Mouse (Mus musculus): ENCODE data around the gene Hnf1b.

Hnf1b gene

DNA sequence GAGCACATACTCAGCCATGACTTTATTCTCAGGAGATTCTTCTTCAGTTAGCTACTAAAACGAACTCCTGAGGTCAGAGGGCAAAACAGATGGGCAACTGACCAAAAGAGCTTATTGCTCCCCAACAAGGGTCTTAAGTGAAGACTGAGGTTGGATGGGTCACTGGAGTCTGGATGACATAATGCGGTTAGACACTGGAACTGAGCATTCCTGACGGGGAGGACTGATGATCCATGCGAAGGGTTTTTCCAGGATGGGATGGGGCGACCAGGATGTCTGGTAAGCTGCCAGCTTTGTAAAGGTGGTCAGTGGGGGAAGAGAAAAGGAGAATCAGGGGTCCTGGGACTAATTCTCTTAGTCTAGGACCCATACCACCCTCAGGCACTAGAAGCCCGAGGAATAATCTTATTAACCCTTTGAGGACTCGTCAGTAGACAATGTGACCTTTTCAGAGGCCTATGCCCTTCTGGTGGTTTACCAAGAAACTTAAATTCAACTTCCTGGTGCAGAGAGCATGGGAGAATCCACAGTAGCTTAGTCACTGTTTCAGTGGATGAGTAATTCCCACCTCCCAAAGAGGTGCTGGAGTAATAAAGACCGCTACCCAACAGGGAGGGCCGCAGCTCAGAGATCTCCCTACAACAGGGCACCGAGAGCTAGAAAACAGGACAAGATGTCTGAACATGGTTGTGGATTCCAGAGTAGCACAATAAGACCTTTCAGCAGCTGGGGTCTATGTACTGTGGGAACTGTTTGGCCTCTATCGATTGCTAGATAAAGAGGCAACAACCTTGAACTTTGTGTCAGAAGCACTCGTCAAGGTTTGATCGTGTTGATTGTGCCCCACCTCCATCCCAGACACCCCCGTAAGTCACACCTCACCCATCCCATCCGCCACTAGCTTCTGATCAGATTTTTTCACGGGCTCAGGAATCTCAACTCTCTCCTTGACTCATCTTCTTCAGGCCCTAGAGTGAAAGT is 46.9 kb downstream of the Hnf1b start:
- peak; percentile 23 for DNase-seq (ENCODE audit: low read depth, low spot score)

DNA sequence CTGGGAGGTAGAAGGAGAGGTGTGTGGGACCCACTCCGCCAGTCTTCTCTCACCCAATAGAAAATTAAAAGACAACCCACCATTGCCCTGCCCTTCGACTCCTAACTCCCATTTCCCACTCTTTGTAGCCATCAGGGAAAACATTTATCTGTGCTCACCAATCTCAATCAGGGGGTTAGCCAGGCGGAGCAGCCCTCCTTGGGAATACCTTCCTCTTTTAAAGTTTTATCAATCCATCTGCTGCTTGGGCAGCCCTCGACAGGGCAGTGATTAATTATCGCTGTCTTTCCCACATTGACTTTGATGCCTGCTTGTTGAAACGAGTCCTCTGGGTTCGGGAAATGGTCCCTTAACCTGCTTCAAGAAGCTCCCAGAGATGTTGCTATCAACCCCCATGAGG is 47.7 kb downstream of the Hnf1b start:
- DNase-seq (ENCODE audit: low read depth, low spot score), result no peak

DNA sequence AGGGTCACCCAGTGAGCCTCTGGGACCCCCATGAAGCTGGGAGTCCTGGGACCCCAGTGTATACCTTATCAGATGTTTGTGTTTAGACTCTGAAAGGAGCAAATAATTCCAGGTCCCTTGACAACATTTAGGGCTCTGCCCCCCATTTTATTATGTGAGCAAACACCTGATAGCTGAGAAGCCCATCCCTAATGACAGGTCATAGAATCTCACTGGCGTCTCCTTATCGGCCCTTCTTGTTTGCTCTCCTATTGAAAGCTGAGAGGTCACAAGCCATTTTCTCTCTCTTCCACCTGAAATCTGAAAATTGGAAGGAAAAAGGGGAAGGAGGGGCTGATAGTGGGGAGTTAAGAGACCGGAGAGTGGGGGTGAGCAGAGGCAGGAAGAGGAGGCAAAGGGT is 52.9 kb downstream of the Hnf1b start:
- no peak for DNase-seq (ENCODE audit: low read depth, low spot score)

DNA sequence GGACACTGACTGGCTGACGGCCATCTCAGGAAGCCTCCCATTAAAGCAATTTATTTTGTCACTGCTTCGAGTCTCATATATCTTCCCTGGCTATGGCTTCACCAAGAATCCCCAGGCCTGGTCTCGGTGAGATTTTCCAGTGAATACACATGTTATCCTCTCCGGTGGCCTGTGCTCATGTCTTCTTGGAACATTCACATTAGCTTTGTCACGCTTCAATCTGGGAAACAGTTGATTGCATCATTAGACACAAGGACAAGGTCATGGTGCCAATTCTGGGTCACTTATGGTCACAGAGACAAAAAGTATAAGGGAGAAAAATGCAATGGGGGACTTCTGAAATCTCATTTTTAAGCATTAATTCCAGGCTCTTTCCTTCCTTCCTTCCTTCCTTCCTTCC is 55.9 kb downstream of the Hnf1b start:
- DNase-seq (ENCODE audit: low read depth, low spot score), result no peak

DNA sequence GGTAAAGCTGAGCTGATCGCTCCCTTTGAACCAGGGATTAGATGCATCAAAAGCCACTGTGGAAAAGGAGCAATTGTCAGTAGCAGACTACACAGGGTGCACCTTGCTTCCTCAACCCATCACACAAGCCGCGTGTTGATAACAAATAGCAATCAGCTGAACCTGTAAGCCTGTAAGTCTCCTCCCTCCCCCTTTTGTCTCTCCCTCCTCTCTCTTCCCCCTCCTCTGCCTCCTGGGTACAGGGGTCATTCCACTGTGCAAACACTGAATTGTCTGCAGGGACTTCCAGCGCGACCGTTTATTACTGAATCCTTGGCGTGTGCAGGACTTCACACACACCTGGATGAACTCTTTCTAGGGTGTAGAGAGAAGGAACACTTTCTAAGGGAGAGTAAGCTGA is 58.5 kb downstream of the Hnf1b start:
- DNase-seq (ENCODE audit: low read depth, low spot score), result no peak

DNA sequence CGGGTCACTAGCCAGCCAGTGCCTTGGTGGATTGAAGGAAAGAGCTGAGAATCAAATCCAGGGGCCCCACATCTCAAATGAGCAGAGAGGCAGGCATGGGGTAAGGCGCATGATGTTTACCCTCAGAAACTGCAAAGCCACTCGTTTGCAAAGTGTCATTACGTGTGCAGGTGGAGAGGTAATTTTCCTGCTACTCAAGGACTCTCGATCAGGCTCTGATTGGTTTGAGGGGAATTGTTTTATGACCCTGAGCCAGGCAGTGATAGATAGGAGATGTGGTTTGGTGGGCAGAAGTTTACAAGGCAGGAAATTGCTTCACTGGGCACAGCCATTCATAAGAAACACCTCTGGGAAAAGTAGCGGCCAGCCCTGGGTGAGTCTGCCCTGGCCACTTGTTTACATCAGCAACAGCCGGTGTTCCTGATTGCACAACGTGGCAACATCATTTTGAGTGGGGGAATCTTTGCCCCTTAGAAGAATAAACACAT is 64.0 kb downstream of the Hnf1b start:
- DNase-seq (ENCODE audit: low read depth, low spot score), result no peak

DNA sequence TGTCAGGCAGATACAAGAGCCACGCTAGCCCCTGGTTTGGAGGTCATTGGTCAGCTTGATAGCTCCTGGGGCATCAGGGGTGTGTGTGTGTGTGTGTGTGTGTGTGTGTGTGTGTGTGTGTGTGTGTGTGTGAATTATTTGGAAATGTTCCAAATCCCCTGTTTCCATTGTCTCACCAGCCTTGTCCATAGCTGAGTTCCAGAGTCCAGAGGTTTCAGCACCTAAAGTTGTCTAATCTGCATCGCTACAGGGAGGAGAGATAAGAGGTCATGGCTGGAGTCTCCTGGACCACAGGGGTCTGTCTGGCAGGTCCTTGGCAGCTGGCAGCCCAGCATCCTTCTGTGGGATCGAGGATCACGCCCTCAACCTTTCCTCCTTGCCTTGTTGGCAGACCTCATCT is 64.6 kb downstream of the Hnf1b start:
- DNase-seq (ENCODE audit: low read depth, low spot score), result no peak

DNA sequence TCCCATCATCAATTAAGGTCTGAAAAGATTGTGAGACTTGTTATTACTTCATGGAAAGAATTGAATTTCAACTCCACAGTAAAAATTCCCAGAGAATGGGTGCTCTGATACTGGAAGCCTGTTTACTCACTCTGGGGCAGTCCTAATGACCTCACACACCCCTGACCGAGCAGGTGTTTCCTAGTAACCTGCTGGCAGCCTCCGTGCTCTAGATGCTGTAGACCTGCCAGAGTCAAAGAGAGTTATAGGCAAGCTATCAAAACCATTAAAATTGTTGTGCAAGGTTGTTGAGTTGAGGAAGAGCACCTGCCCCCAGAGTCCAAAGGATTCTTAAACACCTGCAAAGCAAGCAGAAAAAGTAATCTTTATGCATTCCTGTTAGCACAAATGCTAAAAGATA is 72.7 kb downstream of the Hnf1b start:
- DNase-seq (ENCODE audit: low read depth, low spot score), result no peak

DNA sequence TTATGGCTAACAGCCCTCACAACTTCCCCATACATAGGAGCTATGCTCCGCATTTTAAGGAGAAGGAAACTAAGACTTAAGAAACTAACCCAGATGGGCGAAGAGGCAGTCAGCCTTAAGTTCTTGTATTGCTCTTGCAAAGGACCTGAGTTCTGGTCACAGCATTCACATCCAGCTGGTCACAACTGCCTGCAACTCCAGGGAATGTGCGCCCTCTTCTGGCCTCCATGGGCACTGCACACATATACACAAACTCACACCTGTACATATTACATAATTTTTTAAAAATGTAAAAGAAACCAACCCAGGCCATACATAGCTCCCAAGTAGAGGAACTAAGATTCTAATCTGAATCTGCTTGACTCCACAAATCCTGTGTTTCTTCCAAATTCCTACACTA is 77.2 kb downstream of the Hnf1b start:
- peak; percentile 47 for DNase-seq (ENCODE audit: low read depth, low spot score)

DNA sequence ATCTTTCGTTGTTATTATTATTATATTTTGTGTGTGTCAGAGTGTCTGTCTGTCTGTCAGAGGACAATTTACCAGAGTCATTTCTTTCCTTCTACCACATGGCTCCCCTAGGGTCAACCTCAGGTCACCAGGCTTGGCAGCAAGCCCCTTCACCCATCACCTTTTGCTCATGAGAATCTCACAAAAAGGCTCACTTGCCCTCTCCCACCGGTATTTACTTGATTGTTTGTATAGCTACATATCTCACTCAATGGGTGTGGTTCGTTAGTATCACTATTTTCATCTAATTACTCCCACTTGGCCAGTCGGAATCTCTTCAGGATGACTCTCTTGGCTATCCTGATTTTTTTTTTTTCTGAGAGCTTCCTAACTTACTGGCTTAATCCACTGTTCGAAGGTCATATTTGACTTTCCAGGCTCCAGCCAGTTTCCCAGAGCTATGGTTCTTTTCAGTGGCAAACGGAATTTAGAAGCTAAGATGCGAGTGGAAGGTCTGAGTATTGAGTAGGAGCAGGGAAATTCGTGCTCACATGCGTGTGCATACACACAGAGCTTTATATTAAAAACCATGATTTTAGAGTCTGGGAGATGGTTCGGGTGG is 82.7 kb downstream of the Hnf1b start:
- no peak for DNase-seq (ENCODE audit: low read depth, low spot score)

DNA sequence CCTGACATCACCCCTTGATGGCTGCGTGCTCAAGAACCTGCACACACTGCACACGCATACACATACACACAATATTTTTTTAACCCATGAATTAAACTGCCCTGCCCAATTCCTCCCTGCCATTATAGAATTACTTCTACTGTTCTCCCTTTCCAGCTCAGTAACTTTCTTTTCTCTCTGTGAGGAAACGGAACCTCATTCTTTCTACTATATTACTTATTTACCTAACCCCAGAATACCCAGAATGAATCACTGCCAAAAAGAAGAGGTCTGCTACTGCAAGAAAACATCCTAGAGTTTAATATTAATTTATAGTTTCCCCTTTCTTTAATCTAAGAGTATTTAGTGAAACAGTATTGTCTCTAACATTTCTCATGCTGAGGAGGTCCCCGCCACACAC is 83.5 kb downstream of the Hnf1b start:
- DNase-seq (ENCODE audit: low read depth, low spot score), result no peak

DNA sequence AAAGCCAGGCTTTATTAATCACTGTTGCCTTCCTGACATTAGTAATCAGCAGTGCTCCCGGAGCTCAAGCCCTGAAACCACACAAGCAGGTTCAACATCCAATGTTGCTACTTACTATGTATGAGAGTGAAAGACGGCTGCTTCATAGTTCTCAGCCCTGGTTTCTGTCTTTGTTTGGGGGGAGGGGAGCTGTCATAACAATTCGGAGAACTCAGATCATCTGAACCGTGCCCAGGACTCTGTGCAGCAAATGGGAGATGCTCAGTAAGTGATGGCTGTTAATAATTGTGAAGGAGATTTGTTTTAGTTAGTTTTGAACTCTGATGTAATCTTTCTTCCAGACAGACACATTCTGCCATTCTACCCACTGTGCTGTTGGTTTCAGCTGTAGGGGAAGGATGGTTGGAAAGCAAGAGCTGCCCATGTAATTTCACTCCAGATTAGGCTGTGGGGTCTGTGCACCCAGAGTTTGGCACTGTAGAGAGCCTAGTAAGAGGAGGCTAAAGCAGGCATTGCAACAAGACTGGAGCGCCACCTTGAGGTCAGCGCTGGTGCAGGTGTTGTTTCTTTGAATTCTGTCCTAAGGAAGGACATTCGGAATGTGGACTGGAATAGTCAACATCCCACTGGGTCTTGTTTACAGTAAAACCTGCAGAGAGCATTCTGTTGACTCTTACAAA is 86.3 kb downstream of the Hnf1b start:
- peak; percentile 90 for DNase-seq (ENCODE audit: low read depth, low spot score)

DNA sequence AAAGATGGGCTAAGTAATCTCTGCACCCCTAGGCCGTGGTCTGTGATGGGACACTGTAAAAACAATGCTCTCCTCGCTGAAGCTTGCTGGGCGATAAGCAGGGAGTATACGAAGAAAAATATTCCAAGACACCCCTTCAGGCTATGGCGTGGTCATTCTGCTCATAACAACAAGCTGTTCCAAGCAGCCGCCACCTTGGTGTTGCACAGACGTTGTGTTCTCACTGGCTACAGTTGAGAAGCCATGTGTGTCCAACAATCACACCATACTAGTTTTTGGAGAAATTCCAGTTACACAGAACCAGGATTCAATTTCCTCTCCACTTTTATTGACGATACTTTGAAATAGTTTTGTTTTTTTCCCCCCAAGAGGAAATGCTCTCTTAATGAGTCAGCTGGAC is 88.7 kb downstream of the Hnf1b start:
- peak; percentile 4 for DNase-seq (ENCODE audit: low read depth, low spot score)

DNA sequence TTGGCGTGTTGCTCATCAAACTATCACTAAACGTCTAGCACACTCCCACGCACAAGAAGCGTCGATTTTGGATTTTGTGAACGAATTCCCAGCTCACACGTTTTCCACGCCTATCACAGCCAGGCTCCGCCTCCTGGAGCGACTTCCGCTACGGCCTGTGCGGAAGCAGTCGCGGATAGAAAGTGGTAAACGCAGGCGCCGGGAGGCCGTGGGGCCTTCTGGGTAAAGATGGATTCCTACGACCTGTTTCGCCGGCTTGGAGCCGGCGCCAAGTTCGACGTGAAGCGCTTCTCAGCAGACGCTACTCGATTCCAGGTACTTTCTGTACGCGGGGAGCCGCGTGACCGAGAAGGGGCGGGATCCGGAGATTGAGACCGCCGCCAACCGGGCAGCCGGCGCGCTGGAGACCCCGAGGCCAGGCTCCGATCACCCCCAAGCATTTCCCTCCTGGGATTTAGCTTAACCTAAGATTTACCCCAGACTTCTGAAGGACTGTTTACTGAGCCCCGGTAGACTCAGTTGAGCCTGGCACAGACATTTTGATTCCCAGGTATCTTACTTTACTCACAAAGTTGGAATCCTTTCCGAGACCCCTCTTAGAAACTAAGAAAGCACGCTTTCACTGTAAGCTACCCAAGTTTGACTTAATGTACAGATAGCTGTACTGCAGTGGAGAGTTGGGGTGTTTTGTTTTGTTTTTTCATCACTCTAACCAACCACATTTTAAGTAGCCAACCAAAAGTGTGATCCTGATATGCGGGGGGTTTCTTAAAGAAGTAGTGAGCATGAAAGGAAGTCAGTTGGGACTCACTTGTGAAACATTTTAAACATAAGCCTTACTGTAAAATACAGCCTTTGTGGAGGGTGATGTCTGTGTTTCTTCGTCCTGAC is 92.3 kb downstream of the Hnf1b start, which contains the start of gene Ddx52:
TSS of gene Ddx52 (plus strand) at position 113 of the 891 bp plus-strand sequence.
- DNase-seq (ENCODE audit: low read depth, low spot score), result peak; percentile 95

All from 3T3-L1 (cell line).